ENCODE assay signal across 20 mouse cellular contexts in genomic region chr7:58661076-58661475, GRCm38 (mm10). TPM values are rescaled to one million over a fixed set of nuclear protein-coding genes. Genes with fewer than 3 reads are reported as not detected.
DNase-seq lines count a peak whose midpoint lies in the region; ATAC-seq and TF ChIP-seq lines count a peak whose summit lies in the region.
"Had no signal": no experiment of that assay in that cellular context is flagged by ENCODE, and none has a peak within 500 bp of the region (broad histone marks: within the 10 kb centered on the region; RNA-seq: fewer than 3 reads in every experiment).

No protein-coding gene starts in this region.

- intact Hi-C loops in gastrocnemius, postnatal 14 days (cut with DNase I; ENCODE audit: low total_unique reads): no loop called here
- intact Hi-C loops in gastrocnemius, postnatal 36 days (cut with DNase I): loop anchor here (5.0 kb wide), 1 partner anchor 51 kb away; no protein-coding TSS in a partner anchor

- H3K4me1 ChIP-seq in testis, adult 2 months (ENCODE audit: control insufficient read depth, insufficient read depth, low read length): peaks cover 13% of the 10 kb centered on the region

- peak overlapping the region; percentile 6 for H3K4me3 ChIP-seq in testis, adult 2 months (ENCODE audit: control insufficient read depth, low read depth, low read length)
- H3K4me3 ChIP-seq: hindbrain, embryonic 12.5 days; limb, embryonic 13.5 days; lung, embryonic 15.5 days; midbrain, embryonic 10.5 days had no signal

- no peaks in the 10 kb centered on the region; the same call in 1 of the 2 replicates for H3K27me3 ChIP-seq in testis, adult 2 months (ENCODE audit: control insufficient read depth, insufficient read depth, low read length)
- H3K27me3 ChIP-seq: lung, embryonic 15.5 days had no signal

- H3K36me3 ChIP-seq in testis, adult 2 months (ENCODE audit: control insufficient read depth, insufficient read depth, low read length): no peaks in the 10 kb centered on the region
- H3K36me3 ChIP-seq: hindbrain, embryonic 12.5 days; limb, embryonic 13.5 days; lung, embryonic 15.5 days; midbrain, embryonic 10.5 days had no signal

- ATAC-seq in activated CD4-positive, CD25-positive, alpha-beta regulatory T cell, adult 4 months: no peak
- ATAC-seq: forebrain, postnatal 0 days had no signal

- H3K27ac ChIP-seq in testis, adult 2 months (ENCODE audit: control insufficient read depth, insufficient read depth, low read depth, low read length): no peak overlapping the region
- H3K27ac ChIP-seq: hindbrain, embryonic 12.5 days; kidney, postnatal 0 days; limb, embryonic 13.5 days; liver, embryonic 14.5 days; lung, embryonic 15.5 days; macrophage; midbrain, embryonic 10.5 days had no signal

- peak; percentile 28 for DNase-seq in gastrocnemius, postnatal 14 days
- DNase-seq in gastrocnemius, postnatal 36 days: no peak
- DNase-seq in testis, postnatal 10 days (ENCODE audit: low spot score): no peak
- peak; percentile 40 for DNase-seq in adrenal gland, postnatal 14 days
- no peak for DNase-seq in cerebellum, postnatal 25 days
- DNase-seq: B cell, adult 2 months; cerebellum, adult 9-11 months; embryo, embryonic 11 days; forebrain, postnatal 0 days; kidney, adult 18-20 months; right cerebral cortex, postnatal 14 days had no signal

- no peak for TF ChIP-seq POLR2A in testis, adult 2 months (IDR thresholded peaks at IDR 0.05; ENCODE audit: control insufficient read depth, low read depth, low read length)

- no peak for TF ChIP-seq CTCF in testis, adult 2 months (IDR thresholded peaks at IDR 0.05; ENCODE audit: control insufficient read depth, insufficient read depth, insufficient replicate concordance, low read depth, low read length)

RNA-seq across cellular contexts. Expression of gene Atp10a, which starts 5.1 kb away (rescaled TPM):
- total RNA-seq in gastrocnemius, postnatal 14 days (2021): 1 to 10 TPM; 2.7 to 3.6 TPM
- 1 to 10 TPM; 1.6 to 2.1 TPM for total RNA-seq in gastrocnemius, postnatal 36 days (2021)
- 40.9 and 41.0 TPM in 2 replicates for polyA plus RNA-seq in testis, adult 2 months (2012; rRNA removed)
- total RNA-seq in adrenal gland, postnatal 14 days (2021): 43.4 and 46.8 TPM in 2 replicates
- 1 to 10 TPM; 5.4 to 5.6 TPM for polyA plus RNA-seq in activated CD4-positive, CD25-positive, alpha-beta regulatory T cell, adult 4 months (2017; shearing (Covaris generic))

Comparison
In these comparisons a context has a peak if more than half of its experiments do, and no peak if none do; other contexts are left out.
1. DNase-seq: peak in gastrocnemius, postnatal 14 days (single experiment) and adrenal gland, postnatal 14 days (single experiment); none in gastrocnemius, postnatal 36 days (0 of 2), testis, postnatal 10 days (single experiment) and cerebellum, postnatal 25 days (0 of 2).